Mouse (Mus musculus) cerebellum, adult (tissue): Measurements from ENCODE around the gene Igsf21.

Experiments
- ATAC-seq: cut with Nextera tagmentation; 2 replicates; pipeline ENCODE4 v1.9.2; 2017; ENCODE audit warnings: mild to moderate bottlenecking, moderate library complexity, mixed read lengths; ENCODE audit not compliant: insufficient number of reproducible peaks, low FRiP score, low TSS enrichment

Gene Igsf21

DNA sequence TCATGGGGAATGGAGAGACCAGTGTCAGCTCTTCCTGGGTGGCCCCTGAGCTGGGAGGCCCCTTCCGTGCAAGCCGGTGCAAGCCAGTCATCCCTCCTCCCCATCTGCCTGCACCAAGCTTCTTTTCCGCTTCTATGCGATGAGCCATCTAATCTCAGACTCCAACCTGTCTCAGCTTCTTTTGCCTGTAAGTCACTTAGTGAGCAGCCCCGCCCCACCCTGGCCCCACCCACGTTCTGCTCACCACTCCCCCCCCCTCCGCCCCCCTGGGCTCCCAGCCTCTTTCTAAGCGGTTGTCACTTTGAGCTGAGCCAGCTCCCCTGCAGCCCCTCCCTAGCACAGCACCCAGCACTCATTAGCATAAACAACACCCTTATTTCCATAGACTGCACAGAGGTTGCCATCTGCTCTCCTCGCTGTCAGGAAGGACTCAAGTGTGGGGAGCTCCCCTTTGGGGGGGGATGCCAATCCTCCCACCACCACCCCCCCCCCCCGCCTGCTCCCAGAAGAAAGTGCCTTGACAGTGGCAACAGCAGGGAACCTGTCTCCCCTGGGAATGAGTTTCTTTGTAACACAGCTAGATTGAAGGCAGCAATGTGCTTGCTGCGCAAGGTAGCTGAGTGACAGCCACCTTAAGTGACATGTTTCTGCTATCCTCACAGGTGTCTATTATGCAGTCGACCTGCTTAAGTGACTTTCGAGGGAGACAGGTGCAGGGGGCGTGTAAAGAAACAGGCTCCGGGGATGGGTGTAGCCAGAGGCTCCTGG lies 176.8 kb downstream of the Igsf21 start:
- no peak for ATAC-seq

- ATAC-seq, result no peak
Observed at GRCm38 (mm10) chr4:140068468-140068867, 178.1 kb downstream of the Igsf21 start.

GRCm38 (mm10) chr4:140066011-140066410 lies 180.6 kb downstream of the Igsf21 start:
- ATAC-seq, result no peak

- ATAC-seq, result no peak
Observed at GRCm38 (mm10) chr4:140063153-140063671, 183.4 kb downstream of the Igsf21 start.

GRCm38 (mm10) chr4:140060251-140060650 lies 186.3 kb downstream of the Igsf21 start:
- ATAC-seq, result no peak

- no peak for ATAC-seq
Observed at GRCm38 (mm10) chr4:140053042-140053441, 193.5 kb downstream of the Igsf21 start.

DNA sequence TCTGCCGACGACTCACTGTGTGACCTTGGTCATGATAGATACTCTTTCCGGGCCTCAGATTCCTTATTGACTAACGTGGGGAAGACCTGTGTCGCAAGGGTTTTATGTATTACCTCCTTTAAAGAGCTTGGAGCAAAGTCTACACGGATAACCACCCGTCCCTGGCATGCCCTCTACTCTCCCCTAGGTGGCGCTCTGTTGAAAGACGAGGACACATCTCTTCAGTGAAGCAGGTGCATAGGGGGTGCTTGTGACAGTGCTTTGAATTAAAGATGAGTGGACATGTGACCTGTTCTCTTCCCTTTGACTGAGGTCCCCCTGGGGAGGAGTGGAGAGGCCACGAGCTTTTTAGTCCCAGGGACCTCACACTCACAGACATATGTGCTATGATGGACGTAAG lies 194.0 kb downstream of the Igsf21 start:
- no peak for ATAC-seq

DNA sequence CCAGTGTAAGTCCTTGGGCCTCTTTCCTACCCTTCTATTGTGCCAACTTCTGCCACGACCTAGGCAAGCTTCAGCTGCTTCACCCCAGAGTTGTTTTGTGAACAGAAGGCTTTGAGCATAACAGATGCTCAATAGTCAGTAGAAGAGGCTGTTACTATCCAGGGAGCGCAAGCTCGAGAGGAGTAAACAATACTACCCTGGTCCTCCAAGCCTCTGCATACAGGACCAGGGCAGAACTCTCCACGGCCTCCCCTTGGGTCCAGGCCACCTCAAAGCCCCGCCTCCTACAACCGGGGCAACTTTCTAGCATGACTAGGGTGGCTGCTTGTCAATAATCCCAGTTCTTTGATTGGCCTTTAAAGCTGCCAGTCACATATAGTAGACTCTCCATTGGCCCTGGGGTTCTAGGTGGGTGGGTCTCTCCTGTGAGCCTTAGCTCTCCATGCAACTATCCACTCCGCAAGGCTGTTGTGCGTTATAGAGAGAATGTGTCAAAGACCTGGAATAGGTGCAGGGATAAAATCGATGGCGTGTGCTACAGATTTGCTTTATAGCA lies 198.7 kb downstream of the Igsf21 start:
- no peak; the same call in 1 of the 2 replicates for ATAC-seq

- peak; percentile 65; the same call in 1 of the 2 replicates for ATAC-seq
Observed at GRCm38 (mm10) chr4:140043953-140044352, 202.6 kb downstream of the Igsf21 start.

DNA sequence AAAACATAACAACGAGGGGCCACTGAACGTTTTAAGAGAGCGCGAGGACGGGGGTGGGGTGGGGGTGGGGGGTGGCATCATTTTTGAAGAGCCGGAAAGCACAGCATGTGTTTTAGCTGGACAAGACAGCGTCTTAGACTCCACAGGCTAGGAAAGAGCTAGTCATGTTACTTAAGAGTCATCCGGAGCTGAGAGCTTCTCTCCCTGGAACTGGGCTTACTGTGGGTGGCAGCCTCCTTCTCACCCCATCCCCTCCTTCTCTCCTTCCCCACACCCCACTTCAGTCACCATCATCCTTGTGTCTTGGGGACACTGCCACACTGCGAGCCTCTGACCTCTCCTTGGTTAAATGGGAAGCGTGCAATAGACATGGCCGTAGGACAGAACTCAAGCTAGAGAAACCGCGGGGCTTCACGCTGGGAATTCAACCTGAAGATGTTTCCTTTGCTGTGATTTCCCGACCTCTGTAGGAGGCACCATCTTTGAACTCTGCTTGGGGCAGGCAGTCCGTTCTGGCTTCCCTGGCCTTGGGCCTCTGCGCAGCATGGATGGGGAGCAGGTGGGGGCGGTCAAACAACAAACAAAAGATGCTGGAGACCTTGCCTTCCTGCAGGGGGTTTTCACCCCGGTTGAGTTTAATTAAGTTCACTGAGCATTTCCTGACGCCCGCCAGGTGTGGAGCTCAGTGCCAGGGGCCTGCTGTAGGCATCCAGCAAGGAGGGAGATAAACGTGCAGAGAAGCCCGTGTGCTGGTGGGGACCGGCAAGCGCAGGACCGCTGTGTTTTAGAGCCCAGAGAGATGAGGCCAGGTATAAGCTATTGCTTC lies 207.8 kb downstream of the Igsf21 start:
- ATAC-seq, result no peak

- ATAC-seq, result no peak
Observed at GRCm38 (mm10) chr4:140037784-140038387, 208.7 kb downstream of the Igsf21 start.

DNA sequence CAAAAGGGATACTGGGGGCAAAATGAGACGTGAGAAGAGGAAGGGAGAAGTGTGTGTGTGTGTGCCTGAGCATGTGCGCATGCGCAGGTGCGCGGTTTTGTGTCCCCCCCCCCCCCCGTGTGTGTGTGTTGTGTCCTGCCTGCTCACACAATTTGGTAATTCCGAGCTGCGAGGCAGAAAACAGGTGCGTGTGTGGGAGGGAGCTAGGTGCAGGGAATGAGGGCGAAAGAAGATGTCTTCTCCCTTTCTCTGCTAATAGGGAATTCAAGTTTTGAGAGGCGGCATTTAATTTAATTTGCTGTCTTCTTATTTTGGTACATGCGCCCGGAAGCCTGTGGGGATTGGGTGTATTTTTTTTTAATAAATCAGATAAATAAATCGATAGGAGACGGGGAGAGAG lies 211.4 kb downstream of the Igsf21 start:
- ATAC-seq, result no peak

- no peak for ATAC-seq
Observed at GRCm38 (mm10) chr4:140033394-140033793, 213.2 kb downstream of the Igsf21 start.

- peak; percentile 46; the same call in 1 of the 2 replicates for ATAC-seq
Observed at GRCm38 (mm10) chr4:140030415-140030814, 216.2 kb downstream of the Igsf21 start.

DNA sequence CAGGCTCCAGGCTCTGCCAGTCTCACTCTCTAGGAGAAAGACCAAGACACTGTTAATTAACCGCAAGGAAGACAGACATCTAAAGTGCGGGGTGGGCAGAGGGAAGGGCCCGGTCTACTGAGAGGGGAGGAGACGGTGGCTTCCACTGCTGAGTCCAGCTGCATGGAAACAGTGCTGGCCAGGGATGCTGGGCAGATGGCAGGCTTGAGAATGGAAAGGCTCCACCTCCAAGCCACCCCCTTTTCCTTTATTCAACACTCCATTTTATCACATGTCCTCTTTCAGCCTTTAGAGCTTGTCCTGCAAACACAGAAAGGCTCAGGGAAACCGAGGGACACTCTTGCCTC lies 216.6 kb downstream of the Igsf21 start:
- ATAC-seq, result no peak

DNA sequence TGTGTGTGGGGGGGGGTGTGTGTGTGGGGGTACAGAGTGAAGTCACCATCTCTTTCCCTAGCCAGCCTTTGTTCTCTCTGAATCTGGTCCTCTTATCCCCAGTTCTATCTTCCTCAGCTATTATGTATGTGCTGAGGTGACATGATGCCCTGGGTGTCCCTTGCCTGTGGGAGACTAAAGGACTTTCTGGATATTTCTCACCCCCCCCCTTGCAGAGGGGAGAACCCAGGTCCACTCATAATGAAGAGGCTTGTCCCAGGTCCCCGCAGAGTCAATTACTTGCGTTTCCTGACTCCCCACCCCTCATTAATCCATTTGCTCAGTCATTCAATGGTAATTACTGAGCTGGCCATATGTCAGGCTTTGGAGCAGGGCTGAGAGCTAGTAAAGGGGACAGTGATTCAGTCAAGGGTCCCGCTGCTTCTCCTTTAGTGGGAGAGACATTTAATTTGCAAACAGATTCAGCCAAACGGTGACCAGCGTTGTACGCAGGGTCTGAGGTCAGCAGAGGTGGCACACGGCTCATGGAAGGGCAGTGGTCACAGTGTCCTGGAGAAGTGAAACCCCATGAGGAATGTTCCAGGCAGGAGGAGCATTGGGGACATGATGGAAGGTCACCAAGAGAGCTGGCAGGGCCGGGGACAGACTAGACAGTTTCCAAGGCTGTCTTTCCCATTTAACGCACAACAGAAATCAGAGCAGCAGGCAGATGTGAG lies 217.1 kb downstream of the Igsf21 start:
- ATAC-seq, result no peak

DNA sequence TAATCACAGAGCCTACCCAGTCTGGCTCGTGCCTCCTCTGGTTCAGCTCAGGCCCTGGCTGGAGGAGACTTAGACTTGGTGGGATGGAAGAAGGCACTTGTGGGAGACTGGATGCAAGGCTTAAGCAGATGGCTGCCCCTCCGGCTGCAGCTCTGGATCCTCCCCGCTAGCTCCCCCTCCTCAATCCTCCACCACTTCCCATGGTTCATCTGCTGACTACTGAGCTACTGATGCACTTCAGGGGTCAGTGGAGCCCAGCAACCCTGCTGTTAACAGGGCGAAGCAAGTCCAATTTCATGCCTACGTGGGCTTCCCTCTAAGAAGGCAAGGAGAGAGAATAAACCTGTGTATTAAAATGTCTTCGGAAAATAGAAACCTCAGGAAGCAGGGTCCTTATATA lies 222.8 kb downstream of the Igsf21 start:
- no peak for ATAC-seq

- no peak for ATAC-seq
Observed at GRCm38 (mm10) chr4:140015916-140016315, 230.7 kb downstream of the Igsf21 start.

DNA sequence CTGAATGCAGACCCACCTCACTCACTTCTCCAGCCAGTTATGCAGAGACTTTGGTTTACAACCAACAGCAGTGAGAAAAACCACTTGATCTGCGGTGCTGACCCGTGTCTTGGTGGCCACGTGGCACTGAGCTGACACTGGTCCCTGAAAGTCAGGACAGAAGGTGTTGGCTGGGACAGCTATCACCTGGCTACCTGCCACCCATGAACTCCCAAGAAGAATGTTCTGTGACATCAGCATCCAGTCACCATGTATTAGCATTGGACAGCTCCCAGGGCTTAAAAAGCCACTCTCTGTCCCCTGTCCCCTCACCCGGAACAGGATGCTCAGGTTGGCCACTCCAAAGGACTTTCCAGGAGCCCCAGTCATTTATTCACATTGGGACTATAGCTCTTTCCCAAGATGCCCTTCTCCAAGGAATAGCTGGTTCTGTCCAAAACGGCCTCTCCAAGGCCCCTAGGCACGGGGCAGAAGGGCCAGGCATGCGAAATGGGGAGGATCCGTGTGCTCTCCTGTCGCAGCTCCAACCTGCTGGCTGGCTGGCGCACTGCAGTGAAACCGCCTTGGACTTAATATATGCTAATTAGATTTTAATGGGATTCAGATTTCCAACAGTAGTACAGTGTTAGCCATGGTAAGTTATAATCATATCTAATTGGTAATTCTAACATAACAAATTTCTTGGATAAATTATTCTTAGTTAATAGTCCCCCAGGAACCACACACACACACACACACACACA lies 235.7 kb downstream of the Igsf21 start:
- no peak for ATAC-seq
